ENCODE assay signal across 8 mouse cellular contexts in genomic region chrX:36903115-36903768, GRCm38 (mm10). TPM values are rescaled to one million over a fixed set of nuclear protein-coding genes. Genes with fewer than 3 reads are reported as not detected.
DNase-seq lines count a peak whose midpoint lies in the region; ATAC-seq and TF ChIP-seq lines count a peak whose summit lies in the region.

No protein-coding gene starts in this region.

- 13% methylated on average over 31 of the region's 32 CpGs for WGBS in hindbrain, embryonic 14.5 days

- peaks cover 20% of the 10 kb centered on the region for H3K27me3 ChIP-seq in Patski
- H3K27me3 ChIP-seq in hindbrain, embryonic 14.5 days (ENCODE audit: control insufficient read depth, insufficient read depth, low read length) = no peaks in the 10 kb centered on the region

- no peaks in the 10 kb centered on the region for H3K9me3 ChIP-seq in hindbrain, embryonic 14.5 days (ENCODE audit: control insufficient read depth, low read length)

- no peaks in the 10 kb centered on the region for H3K36me3 ChIP-seq in hindbrain, embryonic 14.5 days (replicated peaks; ENCODE audit: control insufficient read depth, insufficient read depth)

- peak overlapping the region; percentile 54 for H3K4me3 ChIP-seq in hindbrain, embryonic 14.5 days (replicated peaks; ENCODE audit: low read length)

- DNase-seq in Patski (ENCODE audit: low read depth, low spot score) = peak; percentile 44
- peak; percentile 93 to 95 for DNase-seq in cerebellum, postnatal 14 days
- DNase-seq in frontal cortex, postnatal 14 days (ENCODE audit: low spot score in 2 of 2) = peak; percentile 90 to 92
- peak; percentile 94 for DNase-seq in hindbrain, embryonic 14.5 days (ENCODE audit: low spot score)
- peak; percentile 89 to 90 for DNase-seq in layer of hippocampus, postnatal 36 days
- DNase-seq in lung, postnatal 36 days = peak; percentile 96
- peak; percentile 95 for DNase-seq in retina, postnatal 1 day
- DNase-seq in urinary bladder, adult 18-20 months (ENCODE audit: low spot score in 2 of 2) = peak; percentile 81 to 87

- in situ Hi-C loops in Patski (cut with MboI; ENCODE audit: low pct_unique_long_range_greater_than_20kb) = no loop called here

- peak overlapping the region; percentile 56 for H3K4me2 ChIP-seq in hindbrain, embryonic 14.5 days (replicated peaks)

- H3K27ac ChIP-seq in hindbrain, embryonic 14.5 days = peak overlapping the region; percentile 88

- POLR2A ChIA-PET in Patski (lab: Charles Lee) = interaction anchor here (0.7 kb wide), 1 partner anchor 109 kb away, joined by 3 read pairs; no protein-coding TSS in a partner anchor

- H3K9ac ChIP-seq in hindbrain, embryonic 14.5 days = peak overlapping the region; percentile 78

- peak; percentile 86 for ATAC-seq in Patski
- ATAC-seq in hindbrain, embryonic 14.5 days (ENCODE audit: low FRiP score) = peak; percentile 94

- 0 out of 2 replicates have a peak, but pooled peaks cover 9% of the 10 kb centered on the region for H3K4me1 ChIP-seq in hindbrain, embryonic 14.5 days (replicated peaks; ENCODE audit: control insufficient read depth, insufficient read depth, low read length)

- CTCF ChIA-PET in Patski (lab: Charles Lee) = interaction anchor here (1.4 kb wide), 1 partner anchor 120 kb away, joined by 3 read pairs; no protein-coding TSS in a partner anchor

- TF ChIP-seq CTCF in Patski (IDR thresholded peaks at IDR 0.05) = no peak

RNA-seq across cellular contexts. Expression of gene Nkrf, which starts 0.5 kb away (rescaled TPM):
- 8.4 TPM for polyA plus RNA-seq in Patski (2021)
- 21.4 and 24.6 TPM in 2 replicates for polyA plus RNA-seq in hindbrain, embryonic 14.5 days (2014; fragmentation: Nextera tagmentation; extraction: Ambion mirVana)
- 10 to 100 TPM; 31.7 to 33.2 TPM for total RNA-seq in layer of hippocampus, postnatal 36 days (2021)

RNA-seq across cellular contexts. Expression of gene C330007P06Rik, which starts 29.3 kb away (rescaled TPM):
- 29.8 TPM for polyA plus RNA-seq in Patski (2021)
- 24.6 and 25.3 TPM in 2 replicates for polyA plus RNA-seq in hindbrain, embryonic 14.5 days (2014; fragmentation: Nextera tagmentation; extraction: Ambion mirVana)
- total RNA-seq in layer of hippocampus, postnatal 36 days (2021) = 10 to 100 TPM; 40.0 to 44.5 TPM

RNA-seq across cellular contexts. Expression of gene Ube2a, which starts 29.5 kb away (rescaled TPM):
- polyA plus RNA-seq in Patski (2021) = 89.0 TPM
- polyA plus RNA-seq in hindbrain, embryonic 14.5 days (2014; fragmentation: Nextera tagmentation; extraction: Ambion mirVana) = 132 and 134 TPM in 2 replicates
- total RNA-seq in layer of hippocampus, postnatal 36 days (2021) = 10 to 100 TPM; 55.9 to 62.0 TPM

Comparison
In these comparisons a context has a peak if more than half of its experiments do, and no peak if none do; other contexts are left out.
1. Peak in every context shown above with its lines: DNase-seq, ATAC-seq, H3K4me3 ChIP-seq and H3K27ac ChIP-seq.
2. DNase-seq: peak in every context shown above with its lines; median percentile 96 in lung, postnatal 36 days; 95 in retina, postnatal 1 day; 94 in cerebellum, postnatal 14 days; 94 in hindbrain, embryonic 14.5 days; 91 in frontal cortex, postnatal 14 days; 90 in layer of hippocampus, postnatal 36 days; 84 in urinary bladder, adult 18-20 months; 44 in Patski.